In the genomic region with DNA sequence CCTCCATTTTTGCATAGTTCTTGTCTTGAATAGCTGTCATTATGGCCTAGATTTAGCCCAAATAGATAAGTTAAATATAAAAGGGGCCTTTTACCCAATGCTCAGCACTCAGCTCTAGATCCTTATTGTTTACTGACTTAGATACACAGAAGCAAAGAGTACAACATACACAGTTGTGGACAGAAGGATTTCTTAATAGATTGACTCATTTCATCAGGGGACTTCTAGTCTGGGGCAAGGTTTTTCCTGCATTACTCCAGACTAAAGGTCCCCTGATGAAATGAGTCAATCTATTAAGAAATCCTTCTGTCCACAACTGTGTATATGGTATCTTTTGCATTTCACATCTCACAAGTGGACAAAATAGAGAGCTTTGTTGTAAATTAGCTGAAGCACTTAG, we compare ENCODE assay signal across 28 mouse cellular contexts. TPM values are rescaled to one million over a fixed set of nuclear protein-coding genes. Genes with fewer than 3 reads are reported as not detected.
DNase-seq lines count a peak whose midpoint lies in the region; ATAC-seq and TF ChIP-seq lines count a peak whose summit lies in the region.
"Had no signal": no experiment of that assay in that cellular context is flagged by ENCODE, and none has a peak within 500 bp of the region (broad histone marks: within the 10 kb centered on the region; RNA-seq: fewer than 3 reads in every experiment).

No protein-coding gene starts in this region.

- peak; percentile 78 for DNase-seq in liver, adult 2 months (ENCODE audit: extremely low read depth, low read depth, low spot score)
- DNase-seq in liver: no peak
- no peak for DNase-seq in liver, embryonic 14.5 days (ENCODE audit: low read depth in 3 of 3, low spot score in 3 of 3)
- DNase-seq in liver, embryonic 11.5 days (ENCODE audit: low spot score): no peak
- no peak for DNase-seq in liver, postnatal 0 days
- DNase-seq in limb, embryonic 10.5 days (ENCODE audit: low spot score): no peak
- DNase-seq: adrenal gland, adult 8-10 months; adrenal gland, postnatal 14 days; adrenal gland, postnatal 36 days; cerebellum, adult 11 months; cerebellum, adult 18-20 months; cerebellum, adult 8-10 months; cerebellum, adult 9-11 months; cerebellum, postnatal 14 days; forebrain, postnatal 0 days had no signal

- no peak overlapping the region for H3K4me3 ChIP-seq in liver, adult 2 months (ENCODE audit: insufficient read depth, low read depth, low read length)
- H3K4me3 ChIP-seq in liver, embryonic 14.5 days (ENCODE audit: insufficient read depth in 1 of 2, low read depth in 2 of 2, low read length in 2 of 2): no peak overlapping the region
- no peak overlapping the region for H3K4me3 ChIP-seq in liver, embryonic 11.5 days (ENCODE audit: low read depth, low read length)
- H3K4me3 ChIP-seq in liver, embryonic 15.5 days (replicated peaks): no peak overlapping the region
- no peak overlapping the region for H3K4me3 ChIP-seq in liver, postnatal 0 days (ENCODE audit: low read depth, low read length)
- no peak overlapping the region for H3K4me3 ChIP-seq in limb, embryonic 10.5 days
- H3K4me3 ChIP-seq: embryonic facial prominence, embryonic 10.5 days; embryonic facial prominence, embryonic 12.5 days; forebrain, embryonic 13.5 days; forebrain, embryonic 15.5 days had no signal

- peaks cover 5% of the 10 kb centered on the region; the same call in 1 of the 2 replicates for H3K4me1 ChIP-seq in liver, adult 2 months (ENCODE audit: control insufficient read depth, insufficient read depth, low read length)
- no peaks in the 10 kb centered on the region for H3K4me1 ChIP-seq in liver, embryonic 14.5 days (replicated peaks; ENCODE audit: control insufficient read depth in 2 of 2, insufficient read depth in 2 of 2, low read length in 1 of 2)
- H3K4me1 ChIP-seq in liver, embryonic 11.5 days (replicated peaks; ENCODE audit: control insufficient read depth, insufficient read depth, low read length): no peaks in the 10 kb centered on the region
- H3K4me1 ChIP-seq in liver, embryonic 15.5 days (replicated peaks): no peaks in the 10 kb centered on the region
- H3K4me1 ChIP-seq in liver, postnatal 0 days (ENCODE audit: insufficient read depth): no peaks in the 10 kb centered on the region
- no peaks in the 10 kb centered on the region for H3K4me1 ChIP-seq in limb, embryonic 10.5 days
- H3K4me1 ChIP-seq: embryonic facial prominence, embryonic 10.5 days; embryonic facial prominence, embryonic 12.5 days; forebrain, embryonic 13.5 days; forebrain, embryonic 15.5 days had no signal

- H3K79me2 ChIP-seq in liver, adult 2 months (ENCODE audit: control insufficient read depth, insufficient read depth, low read length): no peaks in the 10 kb centered on the region

- H3K36me3 ChIP-seq in liver, adult 2 months (ENCODE audit: control insufficient read depth, insufficient read depth, low read length): no peaks in the 10 kb centered on the region
- no peaks in the 10 kb centered on the region for H3K36me3 ChIP-seq in liver, embryonic 14.5 days (replicated peaks; ENCODE audit: control insufficient read depth, insufficient read depth, low read depth)
- H3K36me3 ChIP-seq in liver, embryonic 11.5 days (ENCODE audit: control insufficient read depth, insufficient read depth, low read length): no peaks in the 10 kb centered on the region
- H3K36me3 ChIP-seq in liver, embryonic 15.5 days (replicated peaks): no peaks in the 10 kb centered on the region
- H3K36me3 ChIP-seq in liver, postnatal 0 days (replicated peaks; ENCODE audit: insufficient read depth, low read length): no peaks in the 10 kb centered on the region
- no peaks in the 10 kb centered on the region for H3K36me3 ChIP-seq in limb, embryonic 10.5 days
- H3K36me3 ChIP-seq: embryonic facial prominence, embryonic 10.5 days; embryonic facial prominence, embryonic 12.5 days; forebrain, embryonic 15.5 days had no signal

- no peaks in the 10 kb centered on the region for H3K27me3 ChIP-seq in liver, adult 2 months (ENCODE audit: control insufficient read depth, insufficient read depth, low read length)
- H3K27me3 ChIP-seq in liver, embryonic 14.5 days (ENCODE audit: control insufficient read depth, insufficient read depth, low read length): no peaks in the 10 kb centered on the region
- H3K27me3 ChIP-seq in liver, embryonic 11.5 days (replicated peaks; ENCODE audit: control insufficient read depth, insufficient read depth, low read length): no peaks in the 10 kb centered on the region
- no peaks in the 10 kb centered on the region for H3K27me3 ChIP-seq in liver, embryonic 15.5 days
- H3K27me3 ChIP-seq in liver, postnatal 0 days (ENCODE audit: insufficient read depth, low read length): no peaks in the 10 kb centered on the region
- H3K27me3 ChIP-seq in limb, embryonic 10.5 days (ENCODE audit: low read depth, poor library complexity, severe bottlenecking): no peaks in the 10 kb centered on the region
- H3K27me3 ChIP-seq: embryonic facial prominence, embryonic 12.5 days; forebrain, embryonic 13.5 days; forebrain, embryonic 15.5 days had no signal

- no peak for TF ChIP-seq CTCF in liver, adult 2 months (IDR thresholded peaks at IDR 0.05; ENCODE audit: low read depth, low read length)
- no peak for TF ChIP-seq CTCF in liver, embryonic 14.5 days (IDR thresholded peaks at IDR 0.05; ENCODE audit: low read depth)
- TF ChIP-seq CTCF in liver, postnatal 0 days (IDR thresholded peaks at IDR 0.05; ENCODE audit: low read depth): no peak

- no peak for TF ChIP-seq EP300 in liver, embryonic 14.5 days (IDR thresholded peaks at IDR 0.05; ENCODE audit: low read depth)
- TF ChIP-seq EP300 in liver, postnatal 0 days (IDR thresholded peaks at IDR 0.05; ENCODE audit: low read depth): peak; percentile 81

- H3K9me3 ChIP-seq in liver, embryonic 14.5 days (ENCODE audit: control insufficient read depth, low read length): no peaks in the 10 kb centered on the region
- no peaks in the 10 kb centered on the region for H3K9me3 ChIP-seq in liver, embryonic 11.5 days (ENCODE audit: control insufficient read depth, low read length)
- no peaks in the 10 kb centered on the region for H3K9me3 ChIP-seq in liver, embryonic 15.5 days (replicated peaks)
- no peaks in the 10 kb centered on the region for H3K9me3 ChIP-seq in liver, postnatal 0 days (ENCODE audit: low read length)
- H3K9me3 ChIP-seq in limb, embryonic 10.5 days (replicated peaks): no peaks in the 10 kb centered on the region
- H3K9me3 ChIP-seq: embryonic facial prominence, embryonic 10.5 days; embryonic facial prominence, embryonic 12.5 days; forebrain, embryonic 13.5 days; forebrain, embryonic 15.5 days had no signal

- H3K27ac ChIP-seq in liver, adult 2 months (replicated peaks; ENCODE audit: insufficient read depth, low read depth, low read length): peak overlapping the region; percentile 68
- no peak overlapping the region for H3K27ac ChIP-seq in liver, embryonic 14.5 days
- no peak overlapping the region for H3K27ac ChIP-seq in liver, embryonic 11.5 days (ENCODE audit: low read depth, low read length)
- no peak overlapping the region for H3K27ac ChIP-seq in liver, embryonic 15.5 days (replicated peaks)
- peak overlapping the region; percentile 94 for H3K27ac ChIP-seq in liver, postnatal 0 days (ENCODE audit: low read depth)
- no peak overlapping the region for H3K27ac ChIP-seq in limb, embryonic 10.5 days
- H3K27ac ChIP-seq: embryonic facial prominence, embryonic 10.5 days; embryonic facial prominence, embryonic 12.5 days; forebrain, embryonic 13.5 days; forebrain, embryonic 15.5 days had no signal

- H3K9ac ChIP-seq in liver, adult 2 months (ENCODE audit: low read depth, low read length): no peak overlapping the region
- no peak overlapping the region for H3K9ac ChIP-seq in liver, embryonic 14.5 days (replicated peaks)
- no peak overlapping the region for H3K9ac ChIP-seq in liver, embryonic 11.5 days (ENCODE audit: low read depth, low read length)
- H3K9ac ChIP-seq in liver, embryonic 15.5 days: no peak overlapping the region
- H3K9ac ChIP-seq in liver, postnatal 0 days (replicated peaks): no peak overlapping the region
- H3K9ac ChIP-seq: embryonic facial prominence, embryonic 12.5 days; forebrain, embryonic 13.5 days; forebrain, embryonic 15.5 days; forebrain, postnatal 0 days had no signal

- no peak for TF ChIP-seq POLR2A in liver, adult 2 months (IDR thresholded peaks at IDR 0.05; ENCODE audit: extremely low read depth, insufficient read depth, low read length)

- ATAC-seq in liver, embryonic 14.5 days (ENCODE audit: insufficient read depth): 0 out of 2 replicates have a peak, but pooled peaks have one; percentile 47
- ATAC-seq in liver, embryonic 11.5 days (replicated peaks; ENCODE audit: low FRiP score): no peak
- ATAC-seq in liver, embryonic 15.5 days (ENCODE audit: insufficient read depth): peak; percentile 71
- ATAC-seq in liver, postnatal 0 days: peak; percentile 99
- ATAC-seq in activated CD4-positive, CD25-positive, alpha-beta regulatory T cell, adult 4 months: no peak
- ATAC-seq: forebrain, embryonic 13.5 days; forebrain, embryonic 15.5 days; forebrain, postnatal 0 days had no signal

- H3K4me2 ChIP-seq in liver, embryonic 14.5 days (ENCODE audit: low read depth): no peak overlapping the region
- H3K4me2 ChIP-seq in liver, embryonic 11.5 days: no peak overlapping the region
- H3K4me2 ChIP-seq in liver, embryonic 15.5 days: no peak overlapping the region
- H3K4me2 ChIP-seq in liver, postnatal 0 days (ENCODE audit: low read depth, low read length): no peak overlapping the region
- H3K4me2 ChIP-seq: embryonic facial prominence, embryonic 12.5 days; forebrain, embryonic 13.5 days; forebrain, embryonic 15.5 days had no signal

RNA-seq across cellular contexts. Expression of a gene that starts 8.5 kb away (rescaled TPM):
- 187 and 336 TPM in 2 replicates for total RNA-seq in liver, adult 2 months (2014; rRNA removed)
- polyA plus RNA-seq in liver, adult 2 months (2012; rRNA removed): 54.4 and 116 TPM in 2 replicates
- 9.8 and 14.4 TPM in 2 replicates for polyA plus RNA-seq in liver, embryonic 14.5 days (2012; rRNA removed)
- polyA plus RNA-seq in liver, embryonic 14.5 days (2014; fragmentation: Nextera tagmentation; extraction: Ambion mirVana): 48.5 and 64.3 TPM in 2 replicates
- polyA plus RNA-seq in liver, embryonic 11.5 days (2014; fragmentation: Nextera tagmentation; extraction: Ambion mirVana): 5.1 and 7.1 TPM in 2 replicates
- polyA plus RNA-seq in liver, embryonic 15.5 days (2015; fragmentation: Nextera tagmentation; extraction: Ambion mirVana): 103 and 120 TPM in 2 replicates
- polyA plus RNA-seq in liver, postnatal 0 days (2015; fragmentation: Nextera tagmentation; extraction: Ambion mirVana): 2,968 and 3,163 TPM in 2 replicates
- not detected in 2 replicates for polyA plus RNA-seq in limb, embryonic 10.5 days (2016; fragmentation: Nextera tagmentation; extraction: Ambion mirVana)
- not detected for polyA plus RNA-seq in activated CD4-positive, CD25-positive, alpha-beta regulatory T cell, adult 4 months (2017; shearing (Covaris generic))
- total RNA-seq: adrenal gland, adult 18-20 months; adrenal gland, adult 8-10 months; adrenal gland, postnatal 36 days; ES-E14; forebrain, postnatal 0 days; MEL had no signal
- polyA plus RNA-seq: C2C12; cortical plate, adult 2 months; embryonic facial prominence, embryonic 10.5 days; embryonic facial prominence, embryonic 12.5 days; embryonic facial prominence, embryonic 14.5 days; forebrain, embryonic 11.5 days; forebrain, embryonic 13.5 days; forebrain, embryonic 15.5 days; forebrain, postnatal 0 days had no signal

RNA-seq across cellular contexts. Expression of a gene that starts 46.9 kb away (rescaled TPM):
- 0.07 and 0.09 TPM in 2 replicates for total RNA-seq in liver, adult 2 months (2014; rRNA removed)
- 0.22 TPM in 1 of 2 replicates, not detected in the other for polyA plus RNA-seq in liver, adult 2 months (2012; rRNA removed)
- polyA plus RNA-seq in liver, embryonic 14.5 days (2012; rRNA removed): not detected in 2 replicates
- not detected in 2 replicates for polyA plus RNA-seq in liver, embryonic 14.5 days (2014; fragmentation: Nextera tagmentation; extraction: Ambion mirVana)
- not detected in 2 replicates for polyA plus RNA-seq in liver, embryonic 11.5 days (2014; fragmentation: Nextera tagmentation; extraction: Ambion mirVana)
- polyA plus RNA-seq in liver, embryonic 15.5 days (2015; fragmentation: Nextera tagmentation; extraction: Ambion mirVana): not detected in 2 replicates
- polyA plus RNA-seq in liver, postnatal 0 days (2015; fragmentation: Nextera tagmentation; extraction: Ambion mirVana): 0.12 and 0.16 TPM in 2 replicates
- not detected in 2 replicates for polyA plus RNA-seq in limb, embryonic 10.5 days (2016; fragmentation: Nextera tagmentation; extraction: Ambion mirVana)
- polyA plus RNA-seq in activated CD4-positive, CD25-positive, alpha-beta regulatory T cell, adult 4 months (2017; shearing (Covaris generic)): not detected
- total RNA-seq: adrenal gland, adult 18-20 months; adrenal gland, adult 8-10 months; adrenal gland, postnatal 14 days; adrenal gland, postnatal 36 days; ES-E14; forebrain, postnatal 0 days; MEL had no signal
- polyA plus RNA-seq: C2C12; cortical plate, adult 2 months; embryonic facial prominence, embryonic 10.5 days; embryonic facial prominence, embryonic 12.5 days; embryonic facial prominence, embryonic 14.5 days; forebrain, embryonic 11.5 days; forebrain, embryonic 13.5 days; forebrain, embryonic 15.5 days; forebrain, postnatal 0 days had no signal

Comparison
In these comparisons a context has a peak if more than half of its experiments do, and no peak if none do; other contexts are left out.
1. H3K27ac ChIP-seq: peak in liver, adult 2 months (single experiment) and liver, postnatal 0 days (single experiment); none in liver, embryonic 14.5 days (single experiment), liver, embryonic 11.5 days (single experiment), liver, embryonic 15.5 days (single experiment) and limb, embryonic 10.5 days (single experiment).
2. ATAC-seq: peak in liver, embryonic 14.5 days (single experiment), liver, embryonic 15.5 days (single experiment) and liver, postnatal 0 days (single experiment); none in liver, embryonic 11.5 days (single experiment) and activated CD4-positive, CD25-positive, alpha-beta regulatory T cell, adult 4 months (single experiment).
3. RNA of a gene that starts 8.5 kb away (polyA plus RNA-seq): 2,968 to 3,163 TPM in liver, postnatal 0 days; 103 to 120 TPM in liver, embryonic 15.5 days, 9.8 to 64.3 TPM in liver, embryonic 14.5 days, 54.4 to 116 TPM in liver, adult 2 months, 5.1 to 7.1 TPM in liver, embryonic 11.5 days, not detected in limb, embryonic 10.5 days and not detected in activated CD4-positive, CD25-positive, alpha-beta regulatory T cell, adult 4 months; every median in the first group is over 10 times any median in the second.